Mouse (Mus musculus): ENCODE measurements around the gene Scimp.

- no peak for TF ChIP-seq POLR2A (IDR thresholded peaks at IDR 0.05; ENCODE audit: extremely low read depth, insufficient read depth, low read length)
- TF ChIP-seq CTCF (IDR thresholded peaks at IDR 0.05; ENCODE audit: low read depth, low read length), result no peak
Observed at GRCm38 (mm10) chr11:70812365-70812764, at the start of gene Scimp.

Data from liver, adult 2 months (tissue).